Mouse (Mus musculus): ENCODE results near the gene Sema4f.

- TF ChIP-seq TAL1 (conservative IDR thresholded peaks at IDR 0.05; ENCODE audit: low read depth, low read length) (no peak), CTCF (IDR thresholded peaks at IDR 0.05; ENCODE audit: low read depth, low read length) (no peak), GATA1 (IDR thresholded peaks at IDR 0.05; ENCODE audit: borderline replicate concordance, low read length) (no peak)
Observed at GRCm38 (mm10) chr6:82902559-82902958, 37.0 kb downstream of the Sema4f start.
